Mouse (Mus musculus): Measurements from ENCODE around the gene Ppm1j. TPM values are rescaled to one million over a fixed set of nuclear protein-coding genes. Genes with fewer than 3 reads are reported as not detected.
A peak's percentile ranks its signal among the peaks of the same experiment; 100 is the strongest.
"Not testable (repeated sequence)": the region's sequence is repeated elsewhere in the genome, so short reads cannot be mapped to it uniquely, and the experiment has no call there.

Ppm1j gene
- 0.57 and 0.92 TPM in 2 replicates for polyA plus RNA-seq (2015; fragmentation: Nextera tagmentation; extraction: Ambion mirVana)

- peak; percentile 52 for ATAC-seq (ENCODE audit: low FRiP score)
- no peaks in the 10 kb centered on the region for H3K9me3 ChIP-seq
- WGBS, result under 1% methylated on average over 54 of the region's 56 CpGs
- peak within 1 kb of the TSS; percentile 76 for H3K4me2 ChIP-seq
- no peaks in the 10 kb centered on the region for H3K36me3 ChIP-seq
- peak within 1 kb of the TSS; percentile 63 for H3K9ac ChIP-seq
- H3K4me3 ChIP-seq, result peak within 1 kb of the TSS; percentile 44
- peaks cover 100% of the 10 kb centered on the region for H3K27me3 ChIP-seq
- peaks cover 26% of the 10 kb centered on the region for H3K4me1 ChIP-seq (replicated peaks)
- no peak within 1 kb of the TSS for H3K27ac ChIP-seq
Observed at GRCm38 (mm10) chr3:104780561-104781420, at the start of gene Ppm1j. Ppm1j (plus strand) TSS chr3:104781056.

- Histone ChIP-seq H3K4me3 (no peak overlapping the region), H3K4me1 (replicated peaks) (no peaks in the 10 kb centered on the region), H3K27ac (no peak overlapping the region), H3K9me3 (no peaks in the 10 kb centered on the region), H3K9ac (no peak overlapping the region), H3K4me2 (no peak overlapping the region), H3K36me3 (no peaks in the 10 kb centered on the region), H3K27me3 (0 out of 2 replicates have a peak, but pooled peaks cover 2% of the 10 kb centered on the region)
- ATAC-seq (ENCODE audit: low FRiP score), result no peak
- WGBS, result 72% methylated on average over 3 of the region's 3 CpGs
Observed at GRCm38 (mm10) chr3:104732907-104733306, 47.9 kb upstream of the Ppm1j start.

GRCm38 (mm10) chr3:104734654-104735053 is 46.2 kb upstream of the Ppm1j start:
- Histone ChIP-seq H3K4me1 (replicated peaks) (no peaks in the 10 kb centered on the region), H3K4me3 (no peak overlapping the region), H3K27me3 (0 out of 2 replicates have a peak, but pooled peaks cover 2% of the 10 kb centered on the region), H3K27ac (no peak overlapping the region), H3K9ac (no peak overlapping the region), H3K9me3 (no peaks in the 10 kb centered on the region), H3K4me2 (no peak overlapping the region), H3K36me3 (no peaks in the 10 kb centered on the region)
- no peak for ATAC-seq (ENCODE audit: low FRiP score)
- WGBS, result 64% methylated on average over 7 of the region's 7 CpGs

- Histone ChIP-seq H3K9me3 (no peaks in the 10 kb centered on the region), H3K27me3 (0 out of 2 replicates have a peak, but pooled peaks cover 2% of the 10 kb centered on the region), H3K27ac (no peak overlapping the region), H3K4me1 (replicated peaks) (no peaks in the 10 kb centered on the region), H3K9ac (no peak overlapping the region), H3K36me3 (no peaks in the 10 kb centered on the region), H3K4me3 (no peak overlapping the region), H3K4me2 (no peak overlapping the region)
- no peak for ATAC-seq (ENCODE audit: low FRiP score)
- 95% methylated on average over 3 of the region's 3 CpGs for WGBS
Observed at GRCm38 (mm10) chr3:104741954-104742353, 38.9 kb upstream of the Ppm1j start.

GRCm38 (mm10) chr3:104743161-104743560 is 37.7 kb upstream of the Ppm1j start:
- Histone ChIP-seq H3K4me2 (no peak overlapping the region), H3K4me3 (no peak overlapping the region), H3K27ac (no peak overlapping the region), H3K27me3 (0 out of 2 replicates have a peak, but pooled peaks cover 2% of the 10 kb centered on the region), H3K36me3 (no peaks in the 10 kb centered on the region), H3K9me3 (no peaks in the 10 kb centered on the region), H3K4me1 (replicated peaks) (no peaks in the 10 kb centered on the region), H3K9ac (no peak overlapping the region)
- ATAC-seq (ENCODE audit: low FRiP score), result no peak
- 50% methylated on average over 1 of the region's 1 CpGs for WGBS

GRCm38 (mm10) chr3:104743864-104744263 is 37.0 kb upstream of the Ppm1j start:
- Histone ChIP-seq H3K9ac (no peak overlapping the region), H3K4me2 (no peak overlapping the region)
- 79% methylated on average over 1 of the region's 1 CpGs for WGBS

GRCm38 (mm10) chr3:104752845-104753244 is 28.0 kb upstream of the Ppm1j start:
- not testable (repeated sequence) for ATAC-seq (ENCODE audit: low FRiP score); H3K4me2 ChIP-seq; H3K4me3 ChIP-seq; H3K9me3 ChIP-seq; H3K27ac ChIP-seq; H3K4me1 ChIP-seq (replicated peaks); H3K9ac ChIP-seq; H3K36me3 ChIP-seq
- H3K27me3 ChIP-seq, result peaks cover 11% of the 10 kb centered on the region
- WGBS, result 10% methylated on average over 22 of the region's 25 CpGs

More at GRCm38 (mm10) chr3:104743864-104744263, 37.0 kb upstream of the Ppm1j start:
- Histone ChIP-seq H3K9me3 (no peaks in the 10 kb centered on the region), H3K4me1 (replicated peaks) (no peaks in the 10 kb centered on the region), H3K27ac (no peak overlapping the region), H3K36me3 (no peaks in the 10 kb centered on the region), H3K27me3 (no peaks in the 10 kb centered on the region), H3K4me3 (no peak overlapping the region)
- no peak for ATAC-seq (ENCODE audit: low FRiP score)

GRCm38 (mm10) chr3:104758406-104758805 is 22.4 kb upstream of the Ppm1j start:
- Histone ChIP-seq H3K27ac (no peak overlapping the region), H3K4me3 (peak overlapping the region; percentile 38), H3K27me3 (peaks cover 40% of the 10 kb centered on the region), H3K9ac (peak overlapping the region; percentile 63), H3K4me2 (peak overlapping the region; percentile 59), H3K4me1 (replicated peaks) (peaks cover 8% of the 10 kb centered on the region), H3K36me3 (no peaks in the 10 kb centered on the region), H3K9me3 (no peaks in the 10 kb centered on the region)
- ATAC-seq (ENCODE audit: low FRiP score), result peak; percentile 82
- 2% methylated on average over 26 of the region's 27 CpGs for WGBS

GRCm38 (mm10) chr3:104758869-104759268 is 22.0 kb upstream of the Ppm1j start:
- Histone ChIP-seq H3K27ac (no peak overlapping the region), H3K36me3 (no peaks in the 10 kb centered on the region), H3K4me3 (peak overlapping the region; percentile 38), H3K4me2 (peak overlapping the region; percentile 59), H3K4me1 (replicated peaks) (peaks cover 8% of the 10 kb centered on the region), H3K9ac (peak overlapping the region; percentile 63), H3K9me3 (no peaks in the 10 kb centered on the region), H3K27me3 (peaks cover 39% of the 10 kb centered on the region)
- ATAC-seq (ENCODE audit: low FRiP score), result 0 out of 2 replicates have a peak, but pooled peaks have one; percentile 17
- 10% methylated on average over 5 of the region's 5 CpGs for WGBS

GRCm38 (mm10) chr3:104762103-104762863 is 18.6 kb upstream of the Ppm1j start:
- H3K4me3 ChIP-seq; H3K4me2 ChIP-seq; H3K36me3 ChIP-seq; H3K9ac ChIP-seq; ATAC-seq (ENCODE audit: low FRiP score); H3K27ac ChIP-seq; H3K4me1 ChIP-seq (replicated peaks); H3K9me3 ChIP-seq: not testable (repeated sequence)
- 25% methylated on average over 20 of the region's 20 CpGs for WGBS
- peaks cover 36% of the 10 kb centered on the region for H3K27me3 ChIP-seq

- H3K9me3 ChIP-seq, result no peaks in the 10 kb centered on the region
- H3K27ac ChIP-seq, result no peak overlapping the region
- H3K4me3 ChIP-seq, result no peak overlapping the region
- WGBS, result 28% methylated on average over 4 of the region's 4 CpGs
- H3K4me2 ChIP-seq, result no peak overlapping the region
- H3K36me3 ChIP-seq, result no peaks in the 10 kb centered on the region
- peaks cover 28% of the 10 kb centered on the region for H3K27me3 ChIP-seq
- no peak overlapping the region for H3K9ac ChIP-seq
- no peak for ATAC-seq (ENCODE audit: low FRiP score)
- no peaks in the 10 kb centered on the region for H3K4me1 ChIP-seq (replicated peaks)
Observed at GRCm38 (mm10) chr3:104765021-104765420, 15.8 kb upstream of the Ppm1j start.

GRCm38 (mm10) chr3:104767141-104767540 is 13.7 kb upstream of the Ppm1j start:
- Histone ChIP-seq H3K4me3 (no peak overlapping the region), H3K9me3 (no peaks in the 10 kb centered on the region), H3K9ac (no peak overlapping the region), H3K27ac (no peak overlapping the region), H3K27me3 (peaks cover 26% of the 10 kb centered on the region), H3K4me2 (no peak overlapping the region), H3K4me1 (replicated peaks) (no peaks in the 10 kb centered on the region), H3K36me3 (no peaks in the 10 kb centered on the region)
- ATAC-seq (ENCODE audit: low FRiP score), result no peak
- 66% methylated on average over 2 of the region's 2 CpGs for WGBS

Data from hindbrain, embryonic 13.5 days (tissue).